Mouse (Mus musculus): ENCODE measurements around the gene Rgs6. TPM values are rescaled to one million over a fixed set of nuclear protein-coding genes. Genes with fewer than 3 reads are reported as not detected.

The Rgs6 gene
- polyA plus RNA-seq, 1 experiment, result 2.9 TPM

GRCm38 (mm10) chr12:82805167-82805566 lies 217.1 kb downstream of the Rgs6 start:
- 92% methylated on average over 4 of the region's 4 CpGs for WGBS
- no peak overlapping the region for H3K4me3 ChIP-seq (ENCODE audit: insufficient read depth, low read depth, low read length)
- H3K36me3 ChIP-seq (ENCODE audit: control insufficient read depth, insufficient read depth, low read length), result no peaks in the 10 kb centered on the region
- DNase-seq, result no peak
- no peaks in the 10 kb centered on the region for H3K4me1 ChIP-seq (ENCODE audit: control insufficient read depth, insufficient read depth, low read length)
- no peaks in the 10 kb centered on the region for H3K27me3 ChIP-seq (replicated peaks; ENCODE audit: control insufficient read depth, insufficient read depth, low read length)
- H3K27ac ChIP-seq (ENCODE audit: insufficient read depth, low read depth, low read length), result no peak overlapping the region
- TF ChIP-seq CTCF (conservative IDR thresholded peaks at IDR 0.05; ENCODE audit: insufficient read depth, insufficient read length, low read depth, low read length), result no peak
- TF ChIP-seq POLR2A (IDR thresholded peaks at IDR 0.05; ENCODE audit: low read depth, low read length), result no peak

- peak; percentile 63 for DNase-seq
- Histone ChIP-seq H3K36me3 (ENCODE audit: control insufficient read depth, insufficient read depth, low read length) (no peaks in the 10 kb centered on the region), H3K4me1 (ENCODE audit: control insufficient read depth, insufficient read depth, low read length) (no peaks in the 10 kb centered on the region), H3K27me3 (replicated peaks; ENCODE audit: control insufficient read depth, insufficient read depth, low read length) (no peaks in the 10 kb centered on the region), H3K4me3 (ENCODE audit: insufficient read depth, low read depth, low read length) (no peak overlapping the region), H3K27ac (ENCODE audit: insufficient read depth, low read depth, low read length) (peak overlapping the region; percentile 73; the same call in 1 of the 2 replicates)
- 65% methylated on average over 3 of the region's 3 CpGs for WGBS
- TF ChIP-seq POLR2A (IDR thresholded peaks at IDR 0.05; ENCODE audit: low read depth, low read length) (no peak), CTCF (conservative IDR thresholded peaks at IDR 0.05; ENCODE audit: insufficient read depth, insufficient read length, low read depth, low read length) (no peak)
Measured at GRCm38 (mm10) chr12:82810631-82811030, 222.5 kb downstream of the Rgs6 start.

GRCm38 (mm10) chr12:82815982-82816381 lies 227.9 kb downstream of the Rgs6 start:
- H3K27me3 ChIP-seq (replicated peaks; ENCODE audit: control insufficient read depth, insufficient read depth, low read length), result no peaks in the 10 kb centered on the region
- no peaks in the 10 kb centered on the region for H3K4me1 ChIP-seq (ENCODE audit: control insufficient read depth, insufficient read depth, low read length)
- no peaks in the 10 kb centered on the region for H3K36me3 ChIP-seq (ENCODE audit: control insufficient read depth, insufficient read depth, low read length)
- no peak for DNase-seq
- 89% methylated on average over 2 of the region's 2 CpGs for WGBS
- no peak overlapping the region for H3K27ac ChIP-seq (ENCODE audit: insufficient read depth, low read depth, low read length)
- TF ChIP-seq CTCF (conservative IDR thresholded peaks at IDR 0.05; ENCODE audit: insufficient read depth, insufficient read length, low read depth, low read length) (no peak), POLR2A (IDR thresholded peaks at IDR 0.05; ENCODE audit: low read depth, low read length) (no peak)
- no peak overlapping the region for H3K4me3 ChIP-seq (ENCODE audit: insufficient read depth, low read depth, low read length)

GRCm38 (mm10) chr12:82819328-82819727 lies 231.2 kb downstream of the Rgs6 start:
- Histone ChIP-seq H3K4me1 (ENCODE audit: control insufficient read depth, insufficient read depth, low read length) (no peaks in the 10 kb centered on the region), H3K36me3 (ENCODE audit: control insufficient read depth, insufficient read depth, low read length) (no peaks in the 10 kb centered on the region), H3K27me3 (replicated peaks; ENCODE audit: control insufficient read depth, insufficient read depth, low read length) (no peaks in the 10 kb centered on the region), H3K4me3 (ENCODE audit: insufficient read depth, low read depth, low read length) (no peak overlapping the region), H3K27ac (ENCODE audit: insufficient read depth, low read depth, low read length) (no peak overlapping the region)
- WGBS, result 83% methylated on average over 6 of the region's 6 CpGs
- no peak for DNase-seq
- TF ChIP-seq POLR2A (IDR thresholded peaks at IDR 0.05; ENCODE audit: low read depth, low read length), result no peak
- TF ChIP-seq CTCF (conservative IDR thresholded peaks at IDR 0.05; ENCODE audit: insufficient read depth, insufficient read length, low read depth, low read length), result no peak

- no peak for DNase-seq
- WGBS, result 85% methylated on average over 6 of the region's 6 CpGs
- TF ChIP-seq POLR2A (IDR thresholded peaks at IDR 0.05; ENCODE audit: low read depth, low read length) (no peak), CTCF (conservative IDR thresholded peaks at IDR 0.05; ENCODE audit: insufficient read depth, insufficient read length, low read depth, low read length) (no peak)
- H3K27me3 ChIP-seq (replicated peaks; ENCODE audit: control insufficient read depth, insufficient read depth, low read length), result no peaks in the 10 kb centered on the region
- no peaks in the 10 kb centered on the region for H3K36me3 ChIP-seq (ENCODE audit: control insufficient read depth, insufficient read depth, low read length)
- no peaks in the 10 kb centered on the region for H3K4me1 ChIP-seq (ENCODE audit: control insufficient read depth, insufficient read depth, low read length)
- no peak overlapping the region for H3K27ac ChIP-seq (ENCODE audit: insufficient read depth, low read depth, low read length)
- no peak overlapping the region for H3K4me3 ChIP-seq (ENCODE audit: insufficient read depth, low read depth, low read length)
Measured at GRCm38 (mm10) chr12:82819991-82820390, 231.9 kb downstream of the Rgs6 start.

- H3K27ac ChIP-seq (ENCODE audit: insufficient read depth, low read depth, low read length), result no peak overlapping the region
- no peaks in the 10 kb centered on the region for H3K36me3 ChIP-seq (ENCODE audit: control insufficient read depth, insufficient read depth, low read length)
- H3K27me3 ChIP-seq (replicated peaks; ENCODE audit: control insufficient read depth, insufficient read depth, low read length), result no peaks in the 10 kb centered on the region
- H3K4me3 ChIP-seq (ENCODE audit: insufficient read depth, low read depth, low read length), result no peak overlapping the region
- WGBS, result 80% methylated on average over 3 of the region's 3 CpGs
- DNase-seq, result no peak
- H3K4me1 ChIP-seq (ENCODE audit: control insufficient read depth, insufficient read depth, low read length), result no peaks in the 10 kb centered on the region
- TF ChIP-seq CTCF (conservative IDR thresholded peaks at IDR 0.05; ENCODE audit: insufficient read depth, insufficient read length, low read depth, low read length) (no peak), POLR2A (IDR thresholded peaks at IDR 0.05; ENCODE audit: low read depth, low read length) (no peak)
Measured at GRCm38 (mm10) chr12:82822821-82823620, 234.9 kb downstream of the Rgs6 start.

- Histone ChIP-seq H3K4me3 (ENCODE audit: insufficient read depth, low read depth, low read length) (no peak overlapping the region), H3K4me1 (ENCODE audit: control insufficient read depth, insufficient read depth, low read length) (no peaks in the 10 kb centered on the region), H3K36me3 (ENCODE audit: control insufficient read depth, insufficient read depth, low read length) (no peaks in the 10 kb centered on the region), H3K27me3 (replicated peaks; ENCODE audit: control insufficient read depth, insufficient read depth, low read length) (no peaks in the 10 kb centered on the region), H3K27ac (ENCODE audit: insufficient read depth, low read depth, low read length) (no peak overlapping the region)
- DNase-seq, result no peak
- WGBS, result 84% methylated on average over 8 of the region's 8 CpGs
- TF ChIP-seq CTCF (conservative IDR thresholded peaks at IDR 0.05; ENCODE audit: insufficient read depth, insufficient read length, low read depth, low read length), result no peak
- no peak for TF ChIP-seq POLR2A (IDR thresholded peaks at IDR 0.05; ENCODE audit: low read depth, low read length)
Measured at GRCm38 (mm10) chr12:82830333-82830732, 242.2 kb downstream of the Rgs6 start.

Measured in kidney, adult 2 months (tissue).